27 mouse cellular contexts compared by ENCODE assay signal in the genomic region with DNA sequence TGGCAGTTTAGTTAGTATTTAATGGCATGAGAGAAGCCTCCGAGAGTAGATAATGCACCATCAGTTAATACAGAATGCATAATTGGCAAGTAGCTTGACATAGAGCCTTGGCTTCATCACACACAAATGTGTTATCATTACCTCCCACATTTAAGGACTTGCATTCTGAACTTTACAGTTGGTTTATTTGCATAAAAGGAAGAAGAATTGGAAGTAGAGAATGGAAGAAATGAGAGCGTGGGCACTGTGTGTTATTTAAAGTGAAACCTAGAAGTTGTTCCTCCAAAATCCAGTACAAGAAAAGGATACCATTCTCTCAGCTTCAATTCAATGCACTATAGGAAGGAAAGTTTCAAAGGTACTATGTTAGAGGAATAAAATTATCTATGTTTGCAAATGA.
"Had no signal": no experiment of that assay in that cellular context is flagged by ENCODE, and none has a peak within 500 bp of the region (broad histone marks: within the 10 kb centered on the region; RNA-seq: fewer than 3 reads in every experiment).

No protein-coding gene starts in this region.

- H3K4me3 ChIP-seq: gastrocnemius, adult 2 months; heart, adult 2 months; heart, embryonic 13.5 days; heart, embryonic 15.5 days; hindbrain, embryonic 10.5 days; hindbrain, embryonic 12.5 days; kidney, embryonic 15.5 days; limb, embryonic 13.5 days; limb, embryonic 15.5 days; liver, embryonic 12.5 days had no signal

- H3K9ac ChIP-seq: heart, embryonic 13.5 days; heart, embryonic 15.5 days; hindbrain, embryonic 12.5 days; hindbrain, embryonic 14.5 days; kidney, embryonic 15.5 days; limb, embryonic 13.5 days; limb, embryonic 15.5 days; liver, embryonic 12.5 days; liver, embryonic 14.5 days had no signal

- H3K27ac ChIP-seq: gastrocnemius, adult 2 months; heart, adult 2 months; heart, embryonic 13.5 days; heart, embryonic 15.5 days; hindbrain, embryonic 10.5 days; hindbrain, embryonic 12.5 days; hindbrain, embryonic 14.5 days; kidney, embryonic 15.5 days; kidney, postnatal 0 days; limb, embryonic 13.5 days; limb, embryonic 15.5 days; liver, embryonic 12.5 days; liver, embryonic 14.5 days had no signal

- H3K36me3 ChIP-seq: heart, embryonic 13.5 days; heart, embryonic 15.5 days; hindbrain, embryonic 10.5 days; hindbrain, embryonic 12.5 days; kidney, embryonic 15.5 days; limb, embryonic 13.5 days; limb, embryonic 15.5 days; liver, embryonic 12.5 days had no signal

- H3K9me3 ChIP-seq: heart, embryonic 13.5 days; heart, embryonic 15.5 days; hindbrain, embryonic 10.5 days; hindbrain, embryonic 12.5 days; kidney, embryonic 15.5 days; limb, embryonic 13.5 days; limb, embryonic 15.5 days; liver, embryonic 12.5 days had no signal

- ATAC-seq: hindbrain, embryonic 16.5 days; inflammation-experienced regulatory T-cells, adult 6 months; intestine, embryonic 16.5 days; liver, embryonic 12.5 days had no signal

- H3K4me1 ChIP-seq: heart, embryonic 13.5 days; heart, embryonic 15.5 days; hindbrain, embryonic 10.5 days; hindbrain, embryonic 12.5 days; kidney, embryonic 15.5 days; limb, embryonic 13.5 days; limb, embryonic 15.5 days; liver, embryonic 12.5 days had no signal

- H3K4me2 ChIP-seq: heart, embryonic 11.5 days; heart, embryonic 13.5 days; heart, embryonic 15.5 days; hindbrain, embryonic 12.5 days; hindbrain, embryonic 14.5 days; kidney, embryonic 15.5 days; limb, embryonic 13.5 days; limb, embryonic 15.5 days; liver, embryonic 12.5 days had no signal

- DNase-seq: gastrocnemius, adult 2 months; gastrocnemius, postnatal 10 days; gastrocnemius, postnatal 25 days; heart, adult 2 months; heart, postnatal 4 days; kidney, adult 11 months; kidney, adult 2 months; kidney, adult 9 months; kidney, postnatal 14 days; kidney, postnatal 36 days; layer of hippocampus, postnatal 36 days; left cerebral cortex, postnatal 4 days had no signal

- H3K27me3 ChIP-seq: heart, embryonic 13.5 days; heart, embryonic 15.5 days; hindbrain, embryonic 12.5 days; kidney, embryonic 15.5 days; limb, embryonic 13.5 days; limb, embryonic 15.5 days; liver, embryonic 12.5 days had no signal
